Comparison of ENCODE assay signal across 24 mouse cellular contexts in the genomic region with DNA sequence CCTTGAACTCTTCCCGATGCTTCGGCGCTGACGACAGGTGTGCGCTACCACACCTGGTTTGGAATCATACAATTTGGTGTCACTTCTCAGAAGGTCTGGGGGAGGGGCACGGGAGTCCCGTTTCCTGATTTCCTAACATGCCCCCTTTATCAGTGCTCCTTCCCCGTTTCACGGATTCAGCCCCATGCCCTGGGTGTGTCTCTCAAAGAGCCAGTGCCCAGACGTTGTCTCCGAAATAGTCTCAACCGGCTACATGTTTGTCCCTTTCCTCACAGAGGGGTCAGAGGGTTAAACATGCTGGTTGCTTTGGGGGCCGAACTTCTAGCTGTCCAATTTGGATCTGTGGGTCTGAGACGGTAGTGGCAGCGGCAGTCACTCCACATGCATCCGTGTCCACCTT.
"Had no signal": no experiment of that assay in that cellular context is flagged by ENCODE, and none has a peak within 500 bp of the region (broad histone marks: within the 10 kb centered on the region; RNA-seq: fewer than 3 reads in every experiment).

No protein-coding gene starts in this region.

- H3K4me1 ChIP-seq: forebrain, embryonic 13.5 days; heart, embryonic 10.5 days had no signal

- H3K27me3 ChIP-seq: embryonic facial prominence, embryonic 13.5 days; embryonic facial prominence, embryonic 15.5 days had no signal

- H3K9me3 ChIP-seq: embryonic facial prominence, embryonic 12.5 days; embryonic facial prominence, embryonic 13.5 days; embryonic facial prominence, embryonic 15.5 days; forebrain, embryonic 10.5 days; forebrain, embryonic 12.5 days; forebrain, embryonic 13.5 days; forebrain, embryonic 15.5 days; heart, embryonic 10.5 days had no signal

- H3K4me3 ChIP-seq: embryonic facial prominence, embryonic 12.5 days; embryonic facial prominence, embryonic 13.5 days; embryonic facial prominence, embryonic 15.5 days; erythroblast, embryonic 14.5 days; forebrain, embryonic 10.5 days; forebrain, embryonic 12.5 days; forebrain, embryonic 13.5 days; forebrain, embryonic 15.5 days; heart, adult 2 months; heart, embryonic 10.5 days had no signal

- H3K27ac ChIP-seq: embryonic facial prominence, embryonic 12.5 days; embryonic facial prominence, embryonic 15.5 days; forebrain, embryonic 10.5 days; forebrain, embryonic 12.5 days; forebrain, embryonic 13.5 days; forebrain, embryonic 15.5 days had no signal

- DNase-seq: cerebellum, adult 18-20 months; cerebellum, adult 2 months; cerebellum, adult 8-10 months; cerebellum, adult 9-10 months; cerebellum, adult 9-11 months; cerebellum, postnatal 10 days; cerebellum, postnatal 14 days; cerebellum, postnatal 25 days; cerebellum, postnatal 36 days; embryo, embryonic 11 days; forebrain, postnatal 0 days; gastrocnemius, postnatal 10 days; gastrocnemius, postnatal 14 days; gastrocnemius, postnatal 36 days; heart, adult 2 months had no signal

- H3K36me3 ChIP-seq: embryonic facial prominence, embryonic 12.5 days; embryonic facial prominence, embryonic 13.5 days; embryonic facial prominence, embryonic 15.5 days; forebrain, embryonic 10.5 days; forebrain, embryonic 12.5 days; forebrain, embryonic 15.5 days; heart, embryonic 10.5 days had no signal
